Mouse (Mus musculus) megakaryocyte, embryonic 14.5 days (primary cell): ENCODE data around the gene Igsf9b.

Source experiments
- FLI1 ChIP-seq: IDR thresholded peaks from 2 replicates; pipeline ENCODE4 v1.6.1; 2012; ENCODE audit warnings: low read length, inconsistent platforms, mixed read lengths
- GATA1 ChIP-seq: IDR thresholded peaks from 3 replicates; pipeline ENCODE4 v1.6.1; 2012; ENCODE audit warnings: mixed read lengths, low read length, inconsistent platforms, borderline replicate concordance

GRCm38 (mm10) chr9:27267878-27268277 is 31.1 kb upstream of the Igsf9b start:
- TF ChIP-seq GATA1 (no peak), FLI1 (no peak)
